Mouse (Mus musculus) midbrain, embryonic 16.5 days (tissue): ENCODE measurements at regions not wholly inside any gene's neighbourhood (a gene's known extent, or its start where the extent isn't known, plus 50 kb on each side); places are given as distances from the start of the nearest gene placed in this dataset.

Source experiments
- ATAC-seq: fragments of 200-750 bp; cut with Nextera tagmentation; 2 replicates; pipeline ENCODE4 v1.8.0; 2017; ENCODE audit warnings: moderate TSS enrichment
- H3K27ac ChIP-seq: fragments of 300-500 bp; sonication (generic); 2 replicates; pipeline ENCODE4 v1.5.1; 2014; ENCODE audit warnings: mild to moderate bottlenecking, low read length, mixed read lengths
- H3K27me3 ChIP-seq: fragments of 300-500 bp; sonication (generic); 2 replicates; pipeline ENCODE4 v1.6.1; 2014; ENCODE audit warnings: low read depth, low read length, mixed read lengths; ENCODE audit not compliant: control insufficient read depth, insufficient read depth
- H3K36me3 ChIP-seq: fragments of 300-500 bp; sonication (generic); 2 replicates; pipeline ENCODE4 v1.6.1; 2014; ENCODE audit warnings: mild to moderate bottlenecking, low read length, moderate library complexity, mixed read lengths; ENCODE audit not compliant: control insufficient read depth, insufficient read depth
- H3K4me1 ChIP-seq: fragments of 300-500 bp; sonication (generic); 2 replicates; pipeline ENCODE4 v1.6.1; 2014; ENCODE audit warnings: mild to moderate bottlenecking, low read length, mixed read lengths; ENCODE audit not compliant: control insufficient read depth, insufficient read depth
- H3K4me2 ChIP-seq: fragments of 300-500 bp; sonication (generic); 2 replicates; pipeline ENCODE4 v1.6.1; 2014; ENCODE audit warnings: mild to moderate bottlenecking, low read length, mixed read lengths
- H3K4me3 ChIP-seq: fragments of 300-500 bp; sonication (generic); 2 replicates; pipeline ENCODE4 v1.5.1; 2014; ENCODE audit warnings: low read depth, mild to moderate bottlenecking, low read length, moderate library complexity, mixed read lengths
- H3K9ac ChIP-seq: fragments of 300-500 bp; sonication (generic); 2 replicates; pipeline ENCODE4 v1.6.1; 2014; ENCODE audit warnings: low read depth, low read length, mixed read lengths
- H3K9me3 ChIP-seq: fragments of 300-500 bp; sonication (generic); replicated peaks from 2 replicates; pipeline ENCODE4 v1.6.1; 2014; ENCODE audit warnings: mild to moderate bottlenecking, low read length, mixed read lengths; ENCODE audit not compliant: control insufficient read depth, poor library complexity, severe bottlenecking
- WGBS: fragments of 180-500 bp; shearing (Covaris S2); extraction: QIAGEN DNeasy Blood & Tissue Kit; methylation state at CpG from one replicate; pipeline ENCODE4 v1.1.7; 2014; 5-methylcytosine and 5-hydroxymethylcytosine counted together

DNA sequence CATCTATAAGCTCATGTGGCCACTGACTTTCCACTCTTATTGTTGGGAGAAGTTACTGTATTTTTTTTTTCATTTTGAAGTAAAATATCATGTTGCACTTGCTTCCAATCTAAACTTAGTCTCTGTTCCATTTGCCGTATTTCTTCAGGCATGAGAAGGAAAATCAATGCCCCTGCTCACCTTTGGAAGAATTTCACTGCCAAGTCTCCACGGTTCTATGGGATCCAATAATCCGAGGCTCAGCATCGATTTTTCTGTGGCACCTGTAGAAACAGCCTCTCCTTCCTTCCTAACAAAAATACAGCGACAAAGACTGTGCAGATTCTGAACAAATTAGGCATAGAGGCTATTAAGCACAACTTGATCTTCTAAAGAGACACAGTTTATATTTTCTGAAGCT lies 586.7 kb downstream of the Nedd1 start:
- Histone ChIP-seq H3K36me3 (peaks cover 18% of the 10 kb centered on the region), H3K4me2 (no peak overlapping the region), H3K27ac (no peak overlapping the region), H3K4me1 (peaks cover 14% of the 10 kb centered on the region), H3K27me3 (no peaks in the 10 kb centered on the region), H3K9ac (no peak overlapping the region), H3K4me3 (no peak overlapping the region), H3K9me3 (no peaks in the 10 kb centered on the region)
- ATAC-seq = no peak
- WGBS = 78% methylated on average over 5 of the region's 5 CpGs

DNA sequence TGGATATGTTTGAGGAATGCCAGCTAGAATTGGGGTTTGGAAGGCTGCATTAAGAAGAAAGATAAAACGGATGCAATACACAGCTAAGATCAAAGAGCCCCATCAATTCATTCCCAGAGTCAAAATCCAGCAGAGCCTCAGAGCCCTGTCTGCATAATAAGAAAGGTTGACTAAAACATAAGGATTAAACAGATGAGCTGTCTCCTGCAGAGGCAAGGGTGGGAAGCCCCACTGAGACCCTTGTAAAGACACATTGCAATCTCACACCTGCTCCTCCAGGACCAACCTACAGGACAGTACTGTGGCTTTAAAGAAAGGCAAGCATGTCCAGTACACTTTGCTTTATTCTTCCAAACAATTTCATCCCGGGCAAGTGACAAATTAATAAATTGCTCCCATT lies 609.4 kb downstream of the Nedd1 start:
- Histone ChIP-seq H3K4me1 (peaks cover 3% of the 10 kb centered on the region), H3K9ac (no peak overlapping the region), H3K9me3 (no peaks in the 10 kb centered on the region), H3K27ac (peak overlapping the region; percentile 25), H3K4me3 (no peak overlapping the region), H3K27me3 (no peaks in the 10 kb centered on the region), H3K36me3 (peaks cover 17% of the 10 kb centered on the region; the same call in 1 of the 2 replicates), H3K4me2 (no peak overlapping the region)
- 11% methylated on average over 2 of the region's 2 CpGs for WGBS
- ATAC-seq = no peak

DNA sequence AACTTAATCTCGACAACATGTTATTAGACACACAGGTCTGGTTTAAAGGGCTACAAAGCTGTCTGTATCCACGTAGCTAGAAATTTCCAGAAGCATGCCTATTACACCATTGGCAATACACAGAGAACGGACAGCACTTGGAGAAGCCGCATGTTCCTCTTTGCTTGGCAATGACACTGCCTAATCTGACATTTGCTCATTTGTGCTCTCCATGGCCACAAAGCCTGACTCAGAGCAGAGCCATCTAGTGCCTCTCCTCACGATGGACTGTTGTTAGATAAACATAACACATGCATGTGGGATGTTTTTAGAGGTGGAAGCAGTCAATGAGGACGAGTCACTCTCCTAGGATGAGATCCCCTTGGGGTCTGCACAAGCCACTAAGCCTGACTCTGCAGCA lies 615.9 kb downstream of the Nedd1 start:
- no peak for ATAC-seq
- WGBS = 77% methylated on average over 6 of the region's 6 CpGs
- H3K9me3 ChIP-seq = no peaks in the 10 kb centered on the region

DNA sequence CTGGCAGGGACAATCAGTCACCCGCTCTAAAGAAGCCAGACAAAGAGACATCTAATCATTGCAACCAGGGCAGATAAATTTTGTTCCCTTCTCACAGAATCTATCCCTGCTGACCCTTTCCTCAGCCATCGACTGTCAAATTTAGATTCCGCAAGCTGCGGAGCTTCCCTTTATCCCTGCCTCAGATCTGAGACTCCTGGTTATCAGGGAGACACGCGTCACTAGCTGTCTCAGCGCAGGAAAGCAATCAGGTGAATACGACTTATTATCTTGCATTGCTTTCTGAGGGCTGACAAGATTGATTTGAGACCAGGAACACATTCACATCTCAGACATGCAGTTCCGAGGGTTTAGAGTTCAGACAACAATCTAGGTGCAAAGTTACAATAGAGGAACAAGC lies 618.3 kb downstream of the Nedd1 start:
- Histone ChIP-seq H3K4me3 (no peak overlapping the region), H3K36me3 (peaks cover 4% of the 10 kb centered on the region; the same call in 1 of the 2 replicates), H3K4me1 (peaks cover 22% of the 10 kb centered on the region; the same call in 1 of the 2 replicates), H3K9ac (no peak overlapping the region; the same call in 1 of the 2 replicates), H3K27ac (peak overlapping the region; percentile 40), H3K4me2 (no peak overlapping the region), H3K27me3 (no peaks in the 10 kb centered on the region), H3K9me3 (no peaks in the 10 kb centered on the region)
- WGBS = 34% methylated on average over 9 of the region's 9 CpGs
- no peak; the same call in 1 of the 2 replicates for ATAC-seq

More for the DNA sequence above, 615.9 kb downstream of the Nedd1 start:
- peaks cover 11% of the 10 kb centered on the region; the same call in 1 of the 2 replicates for H3K36me3 ChIP-seq
- H3K27ac ChIP-seq = no peak overlapping the region
- peaks cover 17% of the 10 kb centered on the region; the same call in 1 of the 2 replicates for H3K4me1 ChIP-seq
- H3K9ac ChIP-seq = no peak overlapping the region
- H3K4me2 ChIP-seq = no peak overlapping the region
- H3K4me3 ChIP-seq = no peak overlapping the region
- H3K27me3 ChIP-seq = no peaks in the 10 kb centered on the region

DNA sequence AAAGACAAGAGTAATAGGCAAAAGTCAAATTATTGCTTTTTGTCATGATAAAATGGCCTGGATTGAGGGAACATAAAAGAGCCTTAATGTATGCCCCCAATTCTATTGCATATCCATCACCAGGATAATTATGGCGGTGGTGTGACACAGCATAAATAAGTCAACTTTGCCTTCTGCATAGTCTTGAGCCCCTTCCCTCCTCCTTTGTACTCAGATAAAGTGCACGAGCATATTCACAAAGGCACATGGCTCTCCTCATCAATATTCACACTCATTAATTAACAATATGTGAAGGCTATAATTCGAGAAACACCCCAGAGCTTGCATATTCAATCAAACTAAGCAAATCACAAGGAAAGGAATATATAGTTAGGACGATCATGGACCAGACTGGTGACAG lies 619.5 kb downstream of the Nedd1 start:
- no peak for ATAC-seq
- 45% methylated on average over 4 of the region's 4 CpGs for WGBS
- H3K4me3 ChIP-seq = no peak overlapping the region
- H3K9ac ChIP-seq = no peak overlapping the region
- H3K27ac ChIP-seq = peak overlapping the region; percentile 37; the same call in 1 of the 2 replicates
- no peaks in the 10 kb centered on the region for H3K27me3 ChIP-seq
- no peaks in the 10 kb centered on the region for H3K9me3 ChIP-seq
- no peaks in the 10 kb centered on the region; the same call in 1 of the 2 replicates for H3K36me3 ChIP-seq
- H3K4me1 ChIP-seq = peaks cover 25% of the 10 kb centered on the region; the same call in 1 of the 2 replicates
- H3K4me2 ChIP-seq = 0 out of 2 replicates have a peak overlapping the region, but pooled peaks have one; percentile 12

DNA sequence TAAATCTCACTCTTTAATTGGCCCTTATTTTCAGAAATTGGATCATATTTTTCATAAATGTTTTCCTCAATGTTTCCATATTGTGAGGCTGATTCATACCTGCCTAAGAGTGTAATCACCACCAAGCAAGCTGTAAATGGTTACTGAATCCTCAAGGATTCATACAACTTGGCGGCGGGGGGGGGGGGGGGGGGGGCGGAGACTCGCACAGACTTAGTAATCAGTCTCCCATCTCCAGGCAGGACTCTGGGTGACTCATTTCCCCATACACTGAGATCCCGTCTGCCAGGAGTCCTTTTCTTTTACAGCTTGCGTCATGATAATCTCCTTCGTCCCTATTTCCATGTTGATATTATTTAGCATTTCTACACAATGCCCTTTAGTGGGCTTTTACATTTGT lies 624.7 kb downstream of the Nedd1 start:
- Histone ChIP-seq H3K9me3 (no peaks in the 10 kb centered on the region), H3K4me3 (no peak overlapping the region), H3K9ac (no peak overlapping the region), H3K27me3 (no peaks in the 10 kb centered on the region), H3K4me1 (peaks cover 21% of the 10 kb centered on the region), H3K27ac (no peak overlapping the region), H3K36me3 (peaks cover 4% of the 10 kb centered on the region; the same call in 1 of the 2 replicates), H3K4me2 (no peak overlapping the region)
- 15% methylated on average over 5 of the region's 7 CpGs for WGBS
- ATAC-seq = no peak

DNA sequence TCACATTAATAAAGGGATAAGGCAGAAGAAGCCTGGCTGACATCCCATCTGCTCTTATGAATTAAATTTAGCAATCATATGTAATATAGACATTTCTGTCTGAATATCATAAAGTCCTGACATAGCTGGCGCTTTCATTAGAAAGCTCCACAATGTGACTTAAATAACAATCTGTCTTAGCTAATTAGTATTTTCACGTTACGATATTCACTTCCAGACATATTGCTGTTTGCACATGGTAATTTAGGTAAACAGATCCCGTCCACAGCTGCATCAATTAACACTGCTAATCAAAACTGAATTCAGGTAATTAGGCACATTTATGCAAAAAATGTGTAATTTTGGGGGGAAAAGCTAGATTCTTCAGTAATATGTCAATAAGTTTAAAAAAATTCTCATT lies 625.1 kb downstream of the Nedd1 start:
- ATAC-seq = no peak
- Histone ChIP-seq H3K9ac (no peak overlapping the region), H3K27me3 (no peaks in the 10 kb centered on the region), H3K27ac (no peak overlapping the region), H3K9me3 (no peaks in the 10 kb centered on the region), H3K36me3 (peaks cover 4% of the 10 kb centered on the region; the same call in 1 of the 2 replicates), H3K4me2 (no peak overlapping the region), H3K4me3 (no peak overlapping the region), H3K4me1 (peaks cover 19% of the 10 kb centered on the region)
- 60% methylated on average over 4 of the region's 4 CpGs for WGBS

DNA sequence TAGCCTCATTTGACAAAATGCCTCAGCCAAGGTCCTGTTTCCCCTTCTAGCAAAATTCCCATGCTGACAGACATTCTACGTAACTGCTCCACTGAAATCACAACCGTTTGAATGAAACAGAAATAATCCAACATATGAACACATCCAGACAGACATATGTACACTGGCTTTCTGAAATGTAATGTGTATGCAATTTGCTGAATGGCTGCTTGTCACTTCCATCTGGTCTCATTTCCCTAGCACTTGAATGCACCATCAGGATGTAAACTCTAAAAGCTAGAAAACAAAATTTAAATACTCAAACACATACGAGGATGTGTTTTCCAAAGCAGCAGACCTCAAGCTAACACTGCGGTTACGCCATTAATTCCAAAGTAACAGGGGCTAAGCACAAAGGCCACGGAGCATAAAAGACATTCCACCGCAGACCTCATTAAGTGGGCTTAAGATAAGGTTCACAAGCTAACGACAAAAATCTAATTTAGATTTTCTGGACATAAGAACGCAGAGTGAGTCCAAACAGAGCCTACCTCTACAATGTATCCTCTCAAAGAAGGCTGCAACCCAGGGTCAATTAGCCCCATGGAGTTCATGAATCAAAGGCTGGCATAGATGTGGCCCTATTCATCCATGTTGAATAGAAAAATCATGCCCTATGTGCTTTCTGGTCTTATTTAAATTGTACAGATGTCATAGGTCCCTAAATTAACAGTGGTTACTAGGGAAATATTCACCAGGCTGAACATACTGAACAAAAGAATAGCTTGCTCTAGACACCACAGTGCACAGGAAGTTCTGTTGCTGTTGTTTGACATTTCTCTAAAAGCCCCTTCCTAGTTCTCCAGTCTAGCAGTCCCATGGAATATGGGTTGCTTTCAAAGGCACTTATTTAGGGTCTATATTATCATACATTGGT lies 630.5 kb downstream of the Nedd1 start:
- H3K27ac ChIP-seq = peak overlapping the region; percentile 60; the same call in 1 of the 2 replicates
- ATAC-seq = no peak
- WGBS = 32% methylated on average over 9 of the region's 9 CpGs

DNA sequence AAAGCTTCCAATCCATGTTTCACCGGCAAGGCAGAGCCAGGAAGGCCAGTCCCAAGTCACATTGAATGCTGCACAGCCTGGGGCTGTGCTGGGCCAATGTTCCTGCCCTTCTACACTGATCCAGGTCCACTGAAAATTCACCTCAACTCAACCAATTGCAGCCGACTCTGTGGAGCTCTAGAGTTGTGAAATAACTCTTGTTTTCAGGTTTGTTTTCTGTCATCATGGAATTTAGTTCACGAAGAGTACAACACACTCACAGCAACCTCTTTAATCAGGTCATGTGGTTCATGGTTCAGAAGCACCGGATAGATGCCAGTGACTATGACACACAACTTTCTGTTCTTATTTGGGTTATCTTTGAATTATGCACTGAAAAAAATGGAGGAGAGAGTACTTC lies 640.1 kb downstream of the Nedd1 start:
- peaks cover 23% of the 10 kb centered on the region for H3K4me1 ChIP-seq
- no peaks in the 10 kb centered on the region for H3K27me3 ChIP-seq
- ATAC-seq = no peak

More for the DNA sequence above, 630.5 kb downstream of the Nedd1 start:
- Histone ChIP-seq H3K4me2 (no peak overlapping the region), H3K4me1 (peaks cover 7% of the 10 kb centered on the region), H3K9ac (no peak overlapping the region), H3K36me3 (peaks cover 4% of the 10 kb centered on the region; the same call in 1 of the 2 replicates), H3K9me3 (no peaks in the 10 kb centered on the region), H3K27me3 (no peaks in the 10 kb centered on the region), H3K4me3 (no peak overlapping the region)

More for the DNA sequence above, 640.1 kb downstream of the Nedd1 start:
- 74% methylated on average over 4 of the region's 4 CpGs for WGBS
- Histone ChIP-seq H3K27ac (peak overlapping the region; percentile 20; the same call in 1 of the 2 replicates), H3K9me3 (no peaks in the 10 kb centered on the region), H3K9ac (no peak overlapping the region), H3K36me3 (peaks cover 13% of the 10 kb centered on the region), H3K4me2 (no peak overlapping the region), H3K4me3 (no peak overlapping the region)
